Mouse (Mus musculus): ENCODE results near the gene Gm5269. TPM values are rescaled to one million over a fixed set of nuclear protein-coding genes. Genes with fewer than 3 reads are reported as not detected.

Gene Gm5269
- not detected for total RNA-seq (2021)
- long read RNA-seq, experiment 1: 0 reads
- long read RNA-seq, experiment 2: 0 reads

- no peak for DNase-seq
Observed at GRCm38 (mm10) chr1:45890173-45890572, at the start of gene Gm5269. Gm5269 (minus strand) TSS chr1:45890273.

GRCm38 (mm10) chr1:45931127-45931526 lies 41.1 kb upstream of the Gm5269 start:
- peak in 1 of 2 experiments; percentile 16 for DNase-seq

GRCm38 (mm10) chr1:45926911-45927310 lies 36.8 kb upstream of the Gm5269 start:
- no peak for DNase-seq

- no peak for DNase-seq
Observed at GRCm38 (mm10) chr1:45926393-45926763, 36.3 kb upstream of the Gm5269 start, which contains the start of gene Slc40a1. Slc40a1 (minus strand) TSS chr1:45926523.

GRCm38 (mm10) chr1:45925500-45926392 lies 35.7 kb upstream of the Gm5269 start:
- peak; percentile 86 to 87 for DNase-seq

- DNase-seq: no peak
Observed at GRCm38 (mm10) chr1:45925131-45925499, 35.0 kb upstream of the Gm5269 start.

- DNase-seq: peak in 1 of 2 experiments; percentile 14
Observed at GRCm38 (mm10) chr1:45924516-45924915, 34.4 kb upstream of the Gm5269 start.

- DNase-seq: no peak
Observed at GRCm38 (mm10) chr1:45923306-45923705, 33.2 kb upstream of the Gm5269 start.

- DNase-seq: no peak
Observed at GRCm38 (mm10) chr1:45920703-45921102, 30.6 kb upstream of the Gm5269 start.

GRCm38 (mm10) chr1:45919752-45920151 lies 29.7 kb upstream of the Gm5269 start:
- no peak for DNase-seq

GRCm38 (mm10) chr1:45917136-45917803 lies 27.2 kb upstream of the Gm5269 start:
- no peak for DNase-seq

GRCm38 (mm10) chr1:45916174-45916573 lies 26.1 kb upstream of the Gm5269 start:
- no peak for DNase-seq

GRCm38 (mm10) chr1:45914236-45914635 lies 24.2 kb upstream of the Gm5269 start:
- DNase-seq: no peak

GRCm38 (mm10) chr1:45905107-45905821 lies 15.2 kb upstream of the Gm5269 start:
- DNase-seq: peak; percentile 53 to 60

GRCm38 (mm10) chr1:45904161-45904560 lies 14.1 kb upstream of the Gm5269 start:
- no peak for DNase-seq

- DNase-seq: no peak
Observed at GRCm38 (mm10) chr1:45898044-45898443, 8.0 kb upstream of the Gm5269 start.

GRCm38 (mm10) chr1:45894168-45894912 lies 4.3 kb upstream of the Gm5269 start:
- DNase-seq: peak; percentile 40 to 41

- DNase-seq: no peak
Observed at GRCm38 (mm10) chr1:45891986-45892385, 1.9 kb upstream of the Gm5269 start.

GRCm38 (mm10) chr1:45886800-45887199 lies 3.3 kb downstream of the Gm5269 start:
- no peak for DNase-seq

- no peak for DNase-seq
Observed at GRCm38 (mm10) chr1:45883378-45883777, 6.7 kb downstream of the Gm5269 start.

- DNase-seq: no peak
Observed at GRCm38 (mm10) chr1:45882076-45882475, 8.0 kb downstream of the Gm5269 start.
